Mouse (Mus musculus) kidney, postnatal 4 days (tissue): ENCODE data around the gene Fam117a.

Source experiments
- DNase-seq, 2 experiments: peaks; one replicate each; pipeline ENCODE4 v3.0.0; 2021; ENCODE audit warnings: mixed read lengths in 2 of 2

Gene Fam117a

GRCm38 (mm10) chr11:95333805-95334204 lies 3.0 kb upstream of the Fam117a start:
- no peak for DNase-seq

GRCm38 (mm10) chr11:95334448-95335060 lies 2.3 kb upstream of the Fam117a start:
- DNase-seq = no peak

GRCm38 (mm10) chr11:95337129-95337813 lies 453 bp downstream of the Fam117a start:
- DNase-seq = peak; percentile 77 to 86

GRCm38 (mm10) chr11:95337846-95338342 lies 1.1 kb downstream of the Fam117a start:
- peak in 1 of 2 experiments; percentile 14 for DNase-seq

- DNase-seq = no peak
Measured at GRCm38 (mm10) chr11:95339471-95340021, 2.7 kb downstream of the Fam117a start.

- DNase-seq = no peak
Measured at GRCm38 (mm10) chr11:95340259-95340658, 3.4 kb downstream of the Fam117a start.

- DNase-seq = no peak
Measured at GRCm38 (mm10) chr11:95340664-95341063, 3.8 kb downstream of the Fam117a start.

GRCm38 (mm10) chr11:95343180-95343579 lies 6.4 kb downstream of the Fam117a start:
- no peak for DNase-seq

GRCm38 (mm10) chr11:95344181-95344580 lies 7.4 kb downstream of the Fam117a start:
- no peak for DNase-seq

- DNase-seq = peak in 1 of 2 experiments; percentile 55
Measured at GRCm38 (mm10) chr11:95350289-95350688, 13.5 kb downstream of the Fam117a start.

GRCm38 (mm10) chr11:95350960-95351359 lies 14.1 kb downstream of the Fam117a start:
- DNase-seq = peak in 1 of 2 experiments; percentile 31

GRCm38 (mm10) chr11:95352686-95353085 lies 15.9 kb downstream of the Fam117a start:
- DNase-seq = no peak

GRCm38 (mm10) chr11:95353226-95353625 lies 16.4 kb downstream of the Fam117a start:
- no peak for DNase-seq

GRCm38 (mm10) chr11:95354228-95354944 lies 17.6 kb downstream of the Fam117a start:
- DNase-seq = no peak

- no peak for DNase-seq
Measured at GRCm38 (mm10) chr11:95354945-95355660, 18.3 kb downstream of the Fam117a start.

GRCm38 (mm10) chr11:95355661-95356011 lies 18.8 kb downstream of the Fam117a start:
- DNase-seq = no peak

GRCm38 (mm10) chr11:95356039-95356438 lies 19.2 kb downstream of the Fam117a start:
- DNase-seq = no peak

- DNase-seq = peak; percentile 47 to 51
Measured at GRCm38 (mm10) chr11:95356469-95357273, 19.9 kb downstream of the Fam117a start.

GRCm38 (mm10) chr11:95358263-95358662 lies 21.4 kb downstream of the Fam117a start:
- no peak for DNase-seq

GRCm38 (mm10) chr11:95364388-95364787 lies 27.6 kb downstream of the Fam117a start:
- no peak for DNase-seq

GRCm38 (mm10) chr11:95365596-95365995 lies 28.8 kb downstream of the Fam117a start:
- DNase-seq = peak; percentile 85 to 90
